Mouse (Mus musculus): ENCODE measurements around the gene Rbfox2. TPM values are rescaled to one million over a fixed set of nuclear protein-coding genes. Genes with fewer than 3 reads are reported as not detected.
"Not testable (repeated sequence)": the region's sequence is repeated elsewhere in the genome, so short reads cannot be mapped to it uniquely, and the experiment has no call there.

Rbfox2 gene
- polyA plus RNA-seq, 1 experiment from 2014 or later, result 0.27 TPM

DNA sequence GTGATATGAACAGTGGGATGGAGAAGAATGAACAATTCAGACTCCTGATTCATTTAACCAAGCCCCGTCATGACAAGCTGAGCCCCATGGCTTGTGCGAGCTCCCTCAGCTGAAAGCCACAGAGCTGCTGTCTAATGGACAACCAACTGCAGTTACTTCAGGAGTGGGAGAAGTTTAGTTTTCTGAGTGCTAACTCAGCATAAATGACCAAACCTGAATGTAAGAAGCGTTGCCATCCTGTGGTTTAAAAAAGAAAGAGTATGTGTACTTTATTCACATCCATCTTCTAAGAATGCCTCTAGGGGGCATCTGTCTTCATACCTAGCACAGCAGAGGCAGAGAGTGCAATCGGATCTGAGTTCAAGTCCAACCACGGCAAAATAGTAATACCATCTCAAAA is 35.5 kb downstream of the Rbfox2 start:
- H3K4me3 ChIP-seq (ENCODE audit: inconsistent target), result no peak overlapping the region
- H3K27ac ChIP-seq, result no peak overlapping the region
- WGBS (ENCODE audit: missing documents), result 93% methylated on average over 5 of the region's 5 CpGs
- no peaks in the 10 kb centered on the region for H3K79me2 ChIP-seq (ENCODE audit: inconsistent target)
- no peaks in the 10 kb centered on the region for H3K36me3 ChIP-seq (ENCODE audit: inconsistent target)

DNA sequence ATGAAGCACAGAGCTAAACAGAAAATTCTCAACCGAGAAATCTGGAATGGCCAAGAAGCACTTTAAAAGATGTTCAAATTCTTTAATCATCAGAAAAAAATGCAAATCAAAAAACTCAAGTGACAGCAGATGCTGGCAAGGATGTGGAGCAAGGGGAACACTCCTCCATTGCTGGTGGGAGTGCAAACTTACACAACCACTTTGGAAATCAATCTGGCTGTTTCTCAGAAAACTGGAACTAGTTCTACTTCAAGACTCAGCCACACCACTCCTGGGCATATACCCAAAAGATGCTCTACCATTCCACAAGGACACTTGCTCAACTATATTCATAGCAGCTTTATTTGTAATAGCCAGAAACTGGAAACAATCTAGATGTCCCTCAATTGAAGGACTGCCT is 37.3 kb downstream of the Rbfox2 start:
- H3K4me3 ChIP-seq (ENCODE audit: inconsistent target); H3K79me2 ChIP-seq (ENCODE audit: inconsistent target); H3K27ac ChIP-seq; H3K36me3 ChIP-seq (ENCODE audit: inconsistent target): not testable (repeated sequence)
- 93% methylated on average over 1 of the region's 1 CpGs for WGBS (ENCODE audit: missing documents)

GRCm38 (mm10) chr15:77268415-77268814 is 38.4 kb downstream of the Rbfox2 start:
- no peaks in the 10 kb centered on the region for H3K36me3 ChIP-seq (ENCODE audit: inconsistent target)
- H3K27ac ChIP-seq, result no peak overlapping the region
- H3K4me3 ChIP-seq (ENCODE audit: inconsistent target), result no peak overlapping the region
- no peaks in the 10 kb centered on the region for H3K79me2 ChIP-seq (ENCODE audit: inconsistent target)
- WGBS (ENCODE audit: missing documents), result 100% methylated on average over 3 of the region's 3 CpGs

DNA sequence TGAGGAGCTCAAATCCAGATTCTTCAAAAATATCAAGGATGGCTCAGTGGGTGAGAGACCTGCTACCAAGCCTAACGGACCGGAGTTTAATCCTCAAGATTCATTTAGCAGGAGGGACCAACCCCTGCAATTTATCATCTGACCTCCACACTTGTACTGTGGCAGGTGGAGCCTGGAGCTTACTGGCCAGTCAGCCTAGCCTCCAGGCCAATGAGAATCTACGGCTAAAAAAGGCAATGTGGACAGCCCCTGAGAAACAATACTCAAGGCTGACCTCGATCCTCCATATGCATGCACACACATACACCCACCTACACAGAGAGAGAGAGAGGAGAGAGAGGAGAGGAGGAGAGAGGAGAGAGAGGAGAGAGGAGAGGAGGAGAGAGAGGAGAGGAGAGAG is 41.5 kb downstream of the Rbfox2 start:
- Histone ChIP-seq H3K36me3 (ENCODE audit: inconsistent target) (no peaks in the 10 kb centered on the region), H3K79me2 (ENCODE audit: inconsistent target) (no peaks in the 10 kb centered on the region), H3K4me3 (ENCODE audit: inconsistent target) (no peak overlapping the region), H3K27ac (no peak overlapping the region)
- 81% methylated on average over 4 of the region's 4 CpGs for WGBS (ENCODE audit: missing documents)

- no peak overlapping the region for H3K4me3 ChIP-seq (ENCODE audit: inconsistent target)
- no peak overlapping the region for H3K27ac ChIP-seq
- no peaks in the 10 kb centered on the region for H3K36me3 ChIP-seq (ENCODE audit: inconsistent target)
- WGBS (ENCODE audit: missing documents), result 93% methylated on average over 5 of the region's 5 CpGs
- H3K79me2 ChIP-seq (ENCODE audit: inconsistent target), result no peaks in the 10 kb centered on the region
Measured at GRCm38 (mm10) chr15:77264314-77264713, 42.5 kb downstream of the Rbfox2 start.

DNA sequence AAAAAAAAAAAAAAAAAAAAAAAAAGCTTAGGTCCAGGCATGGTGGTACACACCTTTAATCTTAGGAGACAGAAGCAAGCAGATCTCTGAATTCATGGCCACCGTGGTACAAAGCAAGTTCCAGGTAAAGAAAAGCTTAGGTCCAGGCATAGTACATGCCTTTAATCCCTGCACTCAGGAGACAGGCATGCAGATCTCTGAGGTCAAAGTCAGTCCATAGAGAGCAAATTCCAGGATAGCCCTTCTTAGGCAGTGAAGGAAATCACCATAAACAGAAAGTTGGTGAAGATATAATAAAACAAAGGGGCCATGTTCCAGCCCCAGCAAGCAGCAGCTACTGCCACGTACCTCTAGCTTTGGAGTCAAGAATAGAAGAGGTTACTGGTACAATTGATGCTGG is 44.0 kb downstream of the Rbfox2 start:
- H3K36me3 ChIP-seq (ENCODE audit: inconsistent target), result no peaks in the 10 kb centered on the region
- H3K4me3 ChIP-seq (ENCODE audit: inconsistent target), result no peak overlapping the region
- no peaks in the 10 kb centered on the region for H3K79me2 ChIP-seq (ENCODE audit: inconsistent target)
- 78% methylated on average over 2 of the region's 2 CpGs for WGBS (ENCODE audit: missing documents)
- no peak overlapping the region for H3K27ac ChIP-seq

DNA sequence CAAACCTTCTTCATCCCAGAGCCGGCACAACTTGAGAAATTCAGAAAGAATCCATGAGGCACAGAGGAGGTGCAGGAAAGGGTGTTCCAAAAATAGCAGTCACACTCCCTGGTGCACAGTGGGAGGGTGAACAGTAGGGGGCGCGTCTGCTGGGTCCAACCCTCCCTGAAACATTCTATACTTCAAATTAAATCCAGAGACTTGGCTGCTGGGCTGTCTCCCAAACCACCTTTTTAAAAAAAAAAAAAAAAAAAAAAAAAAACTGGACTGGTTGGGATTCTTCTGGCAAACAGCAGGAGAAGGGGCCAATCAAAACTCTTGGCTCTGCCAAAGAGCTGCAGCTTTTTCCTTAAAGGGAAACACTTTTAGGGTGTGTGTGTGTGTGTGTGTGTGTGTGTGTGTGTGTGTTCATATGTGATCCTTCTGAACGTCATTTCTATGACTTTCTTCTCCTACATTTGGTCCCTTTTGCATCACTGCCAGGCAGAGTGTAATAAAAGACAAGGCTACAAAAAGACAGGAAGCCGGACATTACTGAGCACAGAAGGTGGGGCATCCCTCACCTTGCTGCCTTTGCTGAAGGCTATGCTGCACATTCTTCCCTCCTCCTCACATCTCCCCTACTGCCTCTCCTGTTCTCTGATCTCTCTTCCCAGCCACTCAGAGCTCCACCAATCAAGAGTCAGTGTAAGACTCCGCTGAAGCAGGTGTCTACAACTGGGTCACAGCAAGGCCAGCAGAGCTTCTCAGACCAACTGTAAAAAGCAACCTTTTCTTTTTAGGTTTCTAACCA is 49.2 kb downstream of the Rbfox2 start:
- WGBS (ENCODE audit: missing documents), result 54% methylated on average over 5 of the region's 6 CpGs
- Histone ChIP-seq H3K36me3 (ENCODE audit: inconsistent target) (no peaks in the 10 kb centered on the region), H3K27ac (no peak overlapping the region), H3K79me2 (ENCODE audit: inconsistent target) (no peaks in the 10 kb centered on the region), H3K4me3 (ENCODE audit: inconsistent target) (no peak overlapping the region)

DNA sequence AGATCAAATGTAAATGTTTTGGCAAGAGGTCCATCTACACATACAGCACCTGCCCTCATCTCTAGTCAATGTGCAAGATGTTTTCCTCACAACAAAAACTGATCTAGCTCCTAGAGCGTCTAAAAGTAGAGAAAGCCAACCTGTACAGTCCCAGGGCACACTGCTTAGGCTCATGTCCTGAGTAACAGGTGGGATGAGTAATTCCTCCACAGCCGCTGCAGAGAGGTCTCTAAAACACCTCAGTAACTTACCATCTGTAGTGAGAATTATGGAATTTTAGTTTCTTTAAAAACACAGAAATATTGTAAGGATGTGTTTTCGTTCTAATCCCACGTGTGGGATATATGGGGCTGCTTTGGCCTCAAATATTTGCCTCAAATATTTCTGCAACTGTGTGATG is 50.0 kb downstream of the Rbfox2 start:
- H3K27ac ChIP-seq, result no peak overlapping the region
- no peak overlapping the region for H3K4me3 ChIP-seq (ENCODE audit: inconsistent target)
- 79% methylated on average over 4 of the region's 4 CpGs for WGBS (ENCODE audit: missing documents)
- H3K36me3 ChIP-seq (ENCODE audit: inconsistent target), result no peaks in the 10 kb centered on the region
- no peaks in the 10 kb centered on the region for H3K79me2 ChIP-seq (ENCODE audit: inconsistent target)

GRCm38 (mm10) chr15:77254636-77255035 is 52.2 kb downstream of the Rbfox2 start:
- Histone ChIP-seq H3K79me2 (ENCODE audit: inconsistent target) (no peaks in the 10 kb centered on the region), H3K27ac (no peak overlapping the region), H3K4me3 (ENCODE audit: inconsistent target) (no peak overlapping the region), H3K36me3 (ENCODE audit: inconsistent target) (no peaks in the 10 kb centered on the region)
- 75% methylated on average over 1 of the region's 1 CpGs for WGBS (ENCODE audit: missing documents)

DNA sequence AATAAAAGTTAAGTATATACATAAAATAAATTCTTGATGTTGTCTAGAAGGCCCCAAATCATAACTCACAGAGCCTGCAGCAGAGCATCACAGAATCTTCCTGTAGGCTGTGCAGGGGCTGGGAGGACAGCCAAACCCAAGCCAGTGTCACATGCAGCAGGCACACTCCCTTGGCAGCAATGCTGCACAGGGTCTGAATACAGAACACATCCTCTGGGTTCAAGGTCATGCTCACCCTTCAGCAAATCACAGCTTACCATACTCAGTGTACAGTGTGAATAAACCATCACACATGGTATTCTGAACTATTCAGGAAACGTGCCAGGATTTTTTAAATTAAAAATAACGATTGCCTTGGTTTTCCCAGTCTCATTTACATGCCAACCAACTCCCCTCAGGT is 52.7 kb downstream of the Rbfox2 start:
- H3K4me3 ChIP-seq (ENCODE audit: inconsistent target), result no peak overlapping the region
- H3K27ac ChIP-seq, result no peak overlapping the region
- 79% methylated on average over 2 of the region's 2 CpGs for WGBS (ENCODE audit: missing documents)

DNA sequence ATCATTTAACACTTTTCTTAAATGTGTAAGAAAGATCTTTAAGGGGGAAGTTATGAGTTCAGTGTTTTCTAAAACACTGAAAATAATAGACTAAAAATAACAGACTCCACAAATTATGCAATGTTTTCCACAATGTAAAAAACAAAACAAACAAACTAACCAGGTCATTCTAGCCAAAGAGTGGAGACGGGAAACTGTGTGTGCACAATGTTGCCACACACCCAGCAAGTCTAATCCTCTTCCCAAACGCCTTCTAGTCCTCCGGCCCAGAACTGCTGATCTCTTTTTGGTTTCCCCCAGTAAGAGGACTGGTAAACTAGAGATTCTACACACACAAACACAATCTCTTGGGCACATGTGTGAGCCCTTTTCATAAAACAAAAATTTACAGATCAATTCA is 55.1 kb downstream of the Rbfox2 start:
- no peaks in the 10 kb centered on the region for H3K79me2 ChIP-seq (ENCODE audit: inconsistent target)
- no peak overlapping the region for H3K4me3 ChIP-seq (ENCODE audit: inconsistent target)
- WGBS (ENCODE audit: missing documents), result 88% methylated on average over 3 of the region's 3 CpGs
- H3K36me3 ChIP-seq (ENCODE audit: inconsistent target), result no peaks in the 10 kb centered on the region
- no peak overlapping the region for H3K27ac ChIP-seq

More for the DNA sequence above, 52.7 kb downstream of the Rbfox2 start:
- Histone ChIP-seq H3K79me2 (ENCODE audit: inconsistent target) (no peaks in the 10 kb centered on the region), H3K36me3 (ENCODE audit: inconsistent target) (no peaks in the 10 kb centered on the region)

DNA sequence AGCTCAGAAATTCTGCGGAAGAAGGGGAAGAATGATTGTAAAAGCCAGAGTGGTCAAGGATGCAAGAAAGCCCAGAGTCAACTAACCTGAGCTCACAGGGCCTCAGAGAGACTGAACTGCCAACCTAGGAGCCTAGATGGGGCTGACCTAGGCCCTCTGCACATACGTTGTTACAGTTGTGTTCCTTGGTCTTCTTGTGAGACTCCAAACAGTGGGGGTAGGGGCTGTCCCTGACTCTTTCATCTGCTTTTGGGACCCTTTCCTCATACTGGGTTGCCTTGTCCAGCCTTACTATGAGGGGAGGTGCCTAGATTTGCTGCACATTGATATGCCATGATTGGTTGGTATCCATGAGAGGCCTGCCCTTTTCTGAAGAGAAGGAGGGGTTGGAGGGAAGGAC is 56.0 kb downstream of the Rbfox2 start:
- 92% methylated on average over 2 of the region's 2 CpGs for WGBS (ENCODE audit: missing documents)
- Histone ChIP-seq H3K4me3 (ENCODE audit: inconsistent target) (no peak overlapping the region), H3K27ac (no peak overlapping the region), H3K36me3 (ENCODE audit: inconsistent target) (no peaks in the 10 kb centered on the region), H3K79me2 (ENCODE audit: inconsistent target) (no peaks in the 10 kb centered on the region)

DNA sequence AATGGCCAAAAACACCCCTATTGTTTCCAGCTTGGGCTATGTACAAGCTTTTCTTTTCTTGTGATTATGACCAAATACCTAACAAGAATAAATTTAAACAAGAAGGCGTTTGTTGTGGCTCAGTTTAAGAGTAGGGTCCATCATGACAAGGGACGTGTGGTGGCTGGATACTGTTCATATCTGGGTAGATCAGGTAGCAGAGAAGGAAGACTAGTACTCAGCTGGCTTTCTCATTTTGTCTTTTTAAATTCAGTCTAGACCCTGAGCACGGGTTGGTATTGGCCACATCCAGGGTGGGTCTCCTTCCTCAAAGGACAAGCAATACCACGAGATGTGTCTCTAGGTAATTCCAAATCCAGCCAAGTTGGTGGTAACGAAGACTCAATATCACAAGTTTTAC is 57.4 kb downstream of the Rbfox2 start:
- H3K27ac ChIP-seq, result no peak overlapping the region
- no peak overlapping the region for H3K4me3 ChIP-seq (ENCODE audit: inconsistent target)
- WGBS (ENCODE audit: missing documents), result 87% methylated on average over 5 of the region's 5 CpGs

GRCm38 (mm10) chr15:77245418-77246365 is 61.1 kb downstream of the Rbfox2 start:
- whole genome bisulfite sequencing (ENCODE audit: missing documents), result 33% methylated on average over 11 of the region's 11 CpGs
- no peak overlapping the region for H3K27ac ChIP-seq
- H3K4me3 ChIP-seq (ENCODE audit: inconsistent target), result no peak overlapping the region
- no peaks in the 10 kb centered on the region for H3K36me3 ChIP-seq (ENCODE audit: inconsistent target)
- no peaks in the 10 kb centered on the region for H3K79me2 ChIP-seq (ENCODE audit: inconsistent target)

More for the DNA sequence above, 57.4 kb downstream of the Rbfox2 start:
- Histone ChIP-seq H3K79me2 (ENCODE audit: inconsistent target) (no peaks in the 10 kb centered on the region), H3K36me3 (ENCODE audit: inconsistent target) (no peaks in the 10 kb centered on the region)

GRCm38 (mm10) chr15:77244634-77245033 is 62.2 kb downstream of the Rbfox2 start:
- H3K27ac ChIP-seq, result no peak overlapping the region
- WGBS (ENCODE audit: missing documents), result 87% methylated on average over 5 of the region's 5 CpGs
- no peaks in the 10 kb centered on the region for H3K79me2 ChIP-seq (ENCODE audit: inconsistent target)
- H3K4me3 ChIP-seq (ENCODE audit: inconsistent target), result no peak overlapping the region
- no peaks in the 10 kb centered on the region for H3K36me3 ChIP-seq (ENCODE audit: inconsistent target)

All from macrophage (primary cell).